Mouse (Mus musculus): ENCODE results near the gene Map3k20.

GRCm38 (mm10) chr2:72301194-72301916, 15.9 kb downstream of the Map3k20 start:
- TF ChIP-seq CTCF (conservative IDR thresholded peaks at IDR 0.05; ENCODE audit: low read length) (no peak), NANOG (IDR thresholded peaks at IDR 0.05; ENCODE audit: borderline replicate concordance, low read length) (no peak), POU5F1 (IDR thresholded peaks at IDR 0.05; ENCODE audit: borderline replicate concordance, low read length) (no peak)
